Mouse (Mus musculus): ENCODE data around the gene Fdxr.

Fdxr gene

GRCm38 (mm10) chr11:115234320-115235044 is 42.4 kb downstream of the Fdxr start:
- DNase-seq (ENCODE audit: low read depth) = no peak

- DNase-seq (ENCODE audit: low read depth) = no peak
Observed at GRCm38 (mm10) chr11:115233526-115234290, 43.1 kb downstream of the Fdxr start.

- DNase-seq (ENCODE audit: low read depth) = no peak
Observed at GRCm38 (mm10) chr11:115232889-115233288, 44.0 kb downstream of the Fdxr start.

GRCm38 (mm10) chr11:115231924-115232323 is 44.9 kb downstream of the Fdxr start:
- DNase-seq (ENCODE audit: low read depth) = no peak

GRCm38 (mm10) chr11:115231168-115231915 is 45.5 kb downstream of the Fdxr start:
- DNase-seq (ENCODE audit: low read depth) = peak; percentile 42

- no peak for DNase-seq (ENCODE audit: low read depth)
Observed at GRCm38 (mm10) chr11:115229021-115229930, 47.6 kb downstream of the Fdxr start.

GRCm38 (mm10) chr11:115228430-115228829 is 48.4 kb downstream of the Fdxr start:
- DNase-seq (ENCODE audit: low read depth) = no peak

- DNase-seq (ENCODE audit: low read depth) = no peak
Observed at GRCm38 (mm10) chr11:115227640-115228039, 49.2 kb downstream of the Fdxr start.

- DNase-seq (ENCODE audit: low read depth) = no peak
Observed at GRCm38 (mm10) chr11:115226811-115227491, 49.9 kb downstream of the Fdxr start.

- no peak for DNase-seq (ENCODE audit: low read depth)
Observed at GRCm38 (mm10) chr11:115225301-115225700, 51.5 kb downstream of the Fdxr start.

GRCm38 (mm10) chr11:115224889-115225288 is 52.0 kb downstream of the Fdxr start:
- DNase-seq (ENCODE audit: low read depth) = peak; percentile 56

GRCm38 (mm10) chr11:115223877-115224276 is 53.0 kb downstream of the Fdxr start:
- DNase-seq (ENCODE audit: low read depth) = no peak

GRCm38 (mm10) chr11:115223451-115223850 is 53.4 kb downstream of the Fdxr start:
- DNase-seq (ENCODE audit: low read depth) = no peak

- DNase-seq (ENCODE audit: low read depth) = no peak
Observed at GRCm38 (mm10) chr11:115222570-115222969, 54.3 kb downstream of the Fdxr start.

GRCm38 (mm10) chr11:115222077-115222476 is 54.8 kb downstream of the Fdxr start:
- DNase-seq (ENCODE audit: low read depth) = no peak

- DNase-seq (ENCODE audit: low read depth) = no peak
Observed at GRCm38 (mm10) chr11:115219685-115220084, 57.2 kb downstream of the Fdxr start.

GRCm38 (mm10) chr11:115219263-115219662 is 57.6 kb downstream of the Fdxr start:
- no peak for DNase-seq (ENCODE audit: low read depth)

Data from c-Kit-positive CD71-negative TER-119-negative erythroid progenitor cells, embryonic 14.5 days (primary cell).